Mouse (Mus musculus) CH12.LX (cell line): ENCODE data around the gene Esp22.
"Not testable (repeated sequence)": the region's sequence is repeated elsewhere in the genome, so short reads cannot be mapped to it uniquely, and the experiment has no call there.

Experiments used
- CHD1 ChIP-seq: IDR thresholded peaks from 2 replicates; pipeline ENCODE4 v1.6.1; 2012; ENCODE audit warnings: low read depth, low read length, improper control_type of control experiment, inconsistent platforms
- CTCF ChIP-seq, 2 experiments: IDR thresholded peaks in 1 of 2; conservative IDR thresholded peaks in 1 of 2; 2 replicates each; pipeline ENCODE4 v1.5.1; 2011 to 2012; ENCODE audit warnings: low read depth in 2 of 2, low read length in 2 of 2, improper control_type of control experiment in 1 of 2, inconsistent platforms in 1 of 2, mild to moderate bottlenecking in 1 of 2, moderate library complexity in 1 of 2
- GABPA ChIP-seq: IDR thresholded peaks from 2 replicates; pipeline ENCODE4 v1.6.1; 2012; ENCODE audit warnings: low read depth, low read length, improper control_type of control experiment, inconsistent platforms; ENCODE audit not compliant: insufficient replicate concordance
- HCFC1 ChIP-seq: IDR thresholded peaks from 2 replicates; pipeline ENCODE4 v1.6.1; 2012; ENCODE audit warnings: low read depth, mild to moderate bottlenecking, inconsistent platforms, low read length, improper control_type of control experiment
- JUND ChIP-seq: conservative IDR thresholded peaks from 2 replicates; pipeline ENCODE4 v1.6.1; 2011; ENCODE audit warnings: low read depth, low read length, improper control_type of control experiment
- MAX ChIP-seq: IDR thresholded peaks from 2 replicates; pipeline ENCODE4 v1.6.1; 2011; ENCODE audit warnings: low read length, improper control_type of control experiment
- MAZ ChIP-seq: IDR thresholded peaks from 2 replicates; pipeline ENCODE4 v1.6.1; 2012; ENCODE audit warnings: low read depth, mild to moderate bottlenecking, inconsistent platforms, low read length, improper control_type of control experiment, moderate library complexity
- NELFE ChIP-seq: IDR thresholded peaks from 2 replicates; pipeline ENCODE4 v1.6.1; 2011; ENCODE audit warnings: low read depth, low read length, improper control_type of control experiment
- NRF1 ChIP-seq: IDR thresholded peaks from 2 replicates; pipeline ENCODE4 v1.6.1; 2014; ENCODE audit warnings: low read depth, mild to moderate bottlenecking, inconsistent platforms, low read length, improper control_type of control experiment, moderate library complexity
- POLR2A ChIP-seq: IDR thresholded peaks from 2 replicates; pipeline ENCODE4 v1.6.1; 2011; ENCODE audit warnings: low read depth, mild to moderate bottlenecking, improper control_type of control experiment, low read length
- USF1 ChIP-seq: IDR thresholded peaks from 2 replicates; pipeline ENCODE4 v1.6.1; 2014; ENCODE audit warnings: low read depth, mild to moderate bottlenecking, inconsistent platforms, low read length, improper control_type of control experiment

DNA sequence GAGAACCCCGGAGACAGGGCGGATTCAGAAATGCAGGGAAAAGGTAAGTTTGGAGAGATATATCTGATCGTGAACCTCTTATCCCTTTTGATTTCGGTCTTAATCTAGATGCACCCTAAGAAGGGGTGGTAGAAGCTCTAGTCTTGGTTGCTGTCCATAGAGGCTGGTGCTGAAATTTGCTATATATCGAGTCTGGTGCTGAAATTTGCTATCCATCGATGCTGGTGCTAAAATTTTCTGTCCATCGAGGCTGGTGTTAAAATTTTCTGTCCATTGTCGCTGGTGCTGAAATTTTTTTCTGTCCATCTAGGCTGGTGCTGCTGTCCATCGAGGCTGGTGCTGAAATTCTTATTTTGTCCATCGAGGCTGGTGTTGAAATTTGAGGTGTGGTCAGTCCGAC lies 12.0 kb downstream of the Esp22 start:
- TF ChIP-seq HCFC1; CTCF (conservative IDR thresholded peaks at IDR 0.05 in 1 of 2, IDR thresholded peaks at IDR 0.05 in 1 of 2; ENCODE audit: low read depth in 2 of 2, low read length in 2 of 2); POLR2A; GABPA; MAZ; JUND; NELFE; MAX; CHD1; NRF1; USF1: not testable (repeated sequence)
